Comparison of ENCODE assay signal across 29 mouse cellular contexts in the genomic region with DNA sequence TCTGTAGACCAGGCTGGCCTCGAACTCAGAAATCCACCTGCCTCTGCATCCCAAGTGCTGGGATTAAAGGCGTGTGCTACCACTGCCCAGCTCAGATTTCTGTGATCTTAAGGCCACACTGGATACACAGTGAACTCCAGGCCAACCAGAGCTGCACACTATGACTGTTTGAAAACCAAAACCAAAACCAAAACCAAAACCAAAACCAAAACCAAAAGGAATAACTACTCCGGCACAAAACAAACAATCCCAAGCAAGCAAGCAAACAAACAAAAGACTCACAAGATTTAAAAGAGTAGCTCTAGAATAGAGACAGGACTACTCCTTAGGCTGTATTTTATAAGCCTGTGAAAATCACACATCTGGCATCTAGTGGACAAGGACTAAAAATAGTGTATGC. TPM values are rescaled to one million over a fixed set of nuclear protein-coding genes. Genes with fewer than 3 reads are reported as not detected.
DNase-seq lines count a peak whose midpoint lies in the region; ATAC-seq and TF ChIP-seq lines count a peak whose summit lies in the region.
"Had no signal": no experiment of that assay in that cellular context is flagged by ENCODE, and none has a peak within 500 bp of the region (broad histone marks: within the 10 kb centered on the region; RNA-seq: fewer than 3 reads in every experiment).

No protein-coding gene starts in this region.

- H3K4me1 ChIP-seq in megakaryocyte, embryonic 14.5 days = peaks cover 70% of the 10 kb centered on the region
- H3K4me1 ChIP-seq in liver, embryonic 12.5 days = peaks cover 63% of the 10 kb centered on the region

- no peaks in the 10 kb centered on the region for H3K27me3 ChIP-seq in megakaryocyte, embryonic 14.5 days (replicated peaks)
- H3K27me3 ChIP-seq in liver, embryonic 12.5 days (replicated peaks) = no peaks in the 10 kb centered on the region
- H3K27me3 ChIP-seq: heart, embryonic 13.5 days; hindbrain, embryonic 13.5 days; Patski had no signal

- no peaks in the 10 kb centered on the region for H3K9me3 ChIP-seq in megakaryocyte, embryonic 14.5 days
- no peaks in the 10 kb centered on the region for H3K9me3 ChIP-seq in liver, embryonic 12.5 days (replicated peaks)
- H3K9me3 ChIP-seq: forebrain, embryonic 10.5 days; heart, embryonic 13.5 days; hindbrain, embryonic 13.5 days; limb, embryonic 10.5 days; midbrain, embryonic 10.5 days had no signal

- no peak for TF ChIP-seq CTCF in gastrocnemius, adult 2 months (IDR thresholded peaks at IDR 0.05)

- H3K9ac ChIP-seq in liver, embryonic 12.5 days = no peak overlapping the region
- H3K9ac ChIP-seq: forebrain, postnatal 0 days; heart, embryonic 13.5 days; hindbrain, embryonic 13.5 days; lung, embryonic 14.5 days had no signal

- H3K27ac ChIP-seq in gastrocnemius, adult 2 months = peak overlapping the region; percentile 53; the same call in 1 of the 2 replicates
- H3K27ac ChIP-seq in liver, embryonic 12.5 days = no peak overlapping the region
- H3K27ac ChIP-seq: forebrain, embryonic 10.5 days; heart, embryonic 13.5 days; hindbrain, embryonic 13.5 days; kidney, postnatal 0 days; layer of hippocampus, adult 2 months; limb, embryonic 10.5 days; midbrain, embryonic 10.5 days had no signal

- intact Hi-C loops in gastrocnemius, adult 2 months (cut with DNase I) = no loop called here

- H3K4me2 ChIP-seq in liver, embryonic 12.5 days = peak overlapping the region; percentile 32
- H3K4me2 ChIP-seq: heart, embryonic 13.5 days; hindbrain, embryonic 13.5 days; lung, embryonic 14.5 days had no signal

- 73% methylated on average over 3 of the region's 3 CpGs for WGBS in liver, embryonic 12.5 days (ENCODE audit: insufficient replicate concordance)

- H3K4me3 ChIP-seq in gastrocnemius, adult 2 months = peak overlapping the region; percentile 48
- peak overlapping the region; percentile 65 for H3K4me3 ChIP-seq in megakaryocyte, embryonic 14.5 days (replicated peaks)
- H3K4me3 ChIP-seq in liver, embryonic 12.5 days = no peak overlapping the region
- H3K4me3 ChIP-seq: forebrain, embryonic 10.5 days; heart, embryonic 13.5 days; hindbrain, embryonic 13.5 days; layer of hippocampus, adult 2 months; limb, embryonic 10.5 days; midbrain, embryonic 10.5 days had no signal

- no peaks in the 10 kb centered on the region for H3K36me3 ChIP-seq in megakaryocyte, embryonic 14.5 days (replicated peaks; ENCODE audit: low read length)
- no peaks in the 10 kb centered on the region for H3K36me3 ChIP-seq in liver, embryonic 12.5 days
- H3K36me3 ChIP-seq: forebrain, embryonic 10.5 days; heart, embryonic 13.5 days; hindbrain, embryonic 13.5 days; limb, embryonic 10.5 days; midbrain, embryonic 10.5 days had no signal

- no peak for DNase-seq in gastrocnemius, adult 2 months
- DNase-seq in gastrocnemius, postnatal 4 days (ENCODE audit: low spot score in 2 of 2) = no peak
- no peak for DNase-seq in right cerebral cortex, postnatal 25 days
- no peak for DNase-seq in spleen, postnatal 14 days (ENCODE audit: low spot score in 2 of 2)
- no peak for DNase-seq in cerebellum, adult 8-10 months
- DNase-seq: adrenal gland, postnatal 14 days; cerebellum, adult 11 months; cerebellum, postnatal 25 days; forebrain, postnatal 0 days; lung, embryonic 14.5 days; lung, postnatal 36 days; thymus, postnatal 14 days had no signal

- no peak for ATAC-seq in megakaryocyte, adult 5-6 weeks (ENCODE audit: poor library complexity, severe bottlenecking)
- no peak for ATAC-seq in liver, embryonic 12.5 days
- ATAC-seq: forebrain, postnatal 0 days; intestine, postnatal 0 days; Patski had no signal

RNA-seq across cellular contexts. Expression of gene Armc8, which starts 8.3 kb away (rescaled TPM):
- total RNA-seq in gastrocnemius, adult 2 months (2021) = 10 to 100 TPM; 26.7 to 27.9 TPM
- 10 to 100 TPM; 23.9 to 25.4 TPM for total RNA-seq in gastrocnemius, postnatal 4 days (2021)
- 1.1 TPM in 1 of 2 replicates, not detected in the other for polyA plus RNA-seq in megakaryocyte, embryonic 14.5 days (2012; ENCODE audit: insufficient read depth, low replicate concordance)
- total RNA-seq in megakaryocyte, adult 5-6 weeks (2015) = 21.3 and 22.9 TPM in 2 replicates
- total RNA-seq in megakaryocyte, adult 5-6 weeks (2017) = 22.6 and 26.1 TPM in 2 replicates
- 14.5 and 15.1 TPM in 2 replicates for polyA plus RNA-seq in liver, embryonic 12.5 days (2016; fragmentation: Nextera tagmentation; extraction: Ambion mirVana)

RNA-seq across cellular contexts. Expression of gene Dbr1, which starts 15.2 kb away (rescaled TPM):
- 1 to 10 TPM; 4.2 to 5.2 TPM for total RNA-seq in gastrocnemius, adult 2 months (2021)
- total RNA-seq in gastrocnemius, postnatal 4 days (2021) = 10 to 100 TPM in 1 of 2 experiments, 1 to 10 TPM in 1; 9.5 to 10.3 TPM
- polyA plus RNA-seq in megakaryocyte, embryonic 14.5 days (2012; ENCODE audit: insufficient read depth, low replicate concordance) = 12.1 and 13.5 TPM in 2 replicates
- total RNA-seq in megakaryocyte, adult 5-6 weeks (2015) = 14.0 and 16.6 TPM in 2 replicates
- 38.5 and 39.8 TPM in 2 replicates for total RNA-seq in megakaryocyte, adult 5-6 weeks (2017)
- polyA plus RNA-seq in liver, embryonic 12.5 days (2016; fragmentation: Nextera tagmentation; extraction: Ambion mirVana) = 26.8 and 31.4 TPM in 2 replicates

RNA-seq across cellular contexts. Expression of gene A4gnt, which starts 51.9 kb away (rescaled TPM):
- not detected for total RNA-seq in gastrocnemius, adult 2 months (2021)
- not detected for total RNA-seq in gastrocnemius, postnatal 4 days (2021)
- polyA plus RNA-seq in megakaryocyte, embryonic 14.5 days (2012; ENCODE audit: insufficient read depth, low replicate concordance) = not detected in 2 replicates
- not detected in 2 replicates for total RNA-seq in megakaryocyte, adult 5-6 weeks (2015)
- not detected in 2 replicates for total RNA-seq in megakaryocyte, adult 5-6 weeks (2017)
- polyA plus RNA-seq in liver, embryonic 12.5 days (2016; fragmentation: Nextera tagmentation; extraction: Ambion mirVana) = not detected in 2 replicates
- total RNA-seq: adrenal gland, postnatal 14 days; gastrocnemius, adult 18-20 months; granulocyte monocyte progenitor cell, adult 5-6 weeks; heart, postnatal 25 days; midbrain, postnatal 0 days had no signal
- polyA plus RNA-seq: brain, embryonic 14.5 days; forebrain, embryonic 10.5 days; forebrain, postnatal 0 days; heart, embryonic 13.5 days; hindbrain, embryonic 13.5 days; limb, embryonic 10.5 days; lung, embryonic 14.5 days; midbrain, embryonic 10.5 days; midbrain, postnatal 0 days; Patski had no signal
